ENCODE assay signal across 8 mouse cellular contexts in the genomic region with DNA sequence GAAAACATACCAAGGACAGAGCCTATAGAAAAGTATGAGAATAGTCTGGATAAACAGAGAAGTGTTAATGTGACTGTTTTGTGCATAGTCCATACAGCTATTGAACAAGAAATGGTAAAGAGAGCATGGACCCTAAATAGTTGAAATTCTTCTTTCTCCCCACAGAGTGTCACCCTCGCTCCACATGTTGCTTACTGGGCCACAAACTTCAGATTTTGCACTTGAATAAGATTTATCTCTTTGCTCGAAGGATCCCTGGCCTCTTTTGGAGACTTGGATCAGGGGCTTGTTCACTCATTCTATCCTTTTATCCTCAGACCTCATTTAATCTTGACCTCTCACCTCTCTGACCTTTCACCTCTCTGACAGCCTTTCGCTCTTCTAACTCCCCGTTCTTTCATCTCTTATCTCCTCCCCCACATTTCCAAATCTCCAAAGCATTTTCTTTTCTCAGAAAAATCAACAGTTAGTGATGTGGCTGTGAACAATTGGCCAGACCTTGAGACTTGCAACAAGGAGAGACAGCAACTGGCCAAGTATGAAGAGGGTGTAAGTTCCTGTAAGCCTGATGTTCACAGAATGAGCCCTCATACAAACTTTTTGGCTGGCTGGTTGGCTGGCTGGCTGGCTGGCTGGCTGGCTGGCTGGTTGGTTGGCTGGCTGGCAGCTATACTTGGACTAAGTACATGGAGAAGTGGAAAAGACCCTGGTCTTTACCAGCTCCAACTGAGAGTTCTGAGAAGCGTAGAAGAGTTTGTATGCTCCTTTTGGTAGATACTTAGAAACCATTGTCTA.
DNase-seq lines count a peak whose midpoint lies in the region; ATAC-seq and TF ChIP-seq lines count a peak whose summit lies in the region.

No protein-coding gene starts in this region.

- no peak overlapping the region for H3K4me3 ChIP-seq in heart, postnatal 0 days (ENCODE audit: low read depth, low read length)

- H3K36me3 ChIP-seq in heart, postnatal 0 days (replicated peaks; ENCODE audit: control insufficient read depth, insufficient read depth, low read length), result no peaks in the 10 kb centered on the region

- peak; percentile 32 to 53 for DNase-seq in kidney, postnatal 4 days
- DNase-seq in kidney, adult 8-10 months, result no peak
- peak; percentile 3 for DNase-seq in ZHBTc4 (ENCODE audit: low read depth, low spot score)
- DNase-seq in cerebellum, adult 9-10 months, result peak; percentile 23
- peak; percentile 11 for DNase-seq in heart, postnatal 0 days (ENCODE audit: low spot score)
- DNase-seq in lung, postnatal 10 days, result peak; percentile 41

- H3K4me2 ChIP-seq in heart, postnatal 0 days (ENCODE audit: low read depth, low read length), result no peak overlapping the region

- TF ChIP-seq EP300 in heart, postnatal 0 days (IDR thresholded peaks at IDR 0.05; ENCODE audit: low read depth), result no peak

- no peak overlapping the region for H3K9ac ChIP-seq in heart, postnatal 0 days (replicated peaks; ENCODE audit: low read depth, low read length)

- no peak for ATAC-seq in heart, postnatal 0 days (ENCODE audit: insufficient read depth, low read depth)
- ATAC-seq in erythroid progenitor cell, adult 5-6 weeks (replicated peaks; ENCODE audit: low FRiP score, poor library complexity, severe bottlenecking), result no peak
- no peak for ATAC-seq in megakaryocyte-erythroid progenitor cell, adult 5-6 weeks (replicated peaks; ENCODE audit: low FRiP score, low TSS enrichment, poor library complexity, severe bottlenecking)

- H3K9me3 ChIP-seq in heart, postnatal 0 days (replicated peaks; ENCODE audit: control insufficient read depth, low read length), result no peaks in the 10 kb centered on the region

- no peak overlapping the region for H3K27ac ChIP-seq in heart, postnatal 0 days (ENCODE audit: low read depth)

- H3K4me1 ChIP-seq in heart, postnatal 0 days (ENCODE audit: control insufficient read depth, insufficient read depth), result no peaks in the 10 kb centered on the region

- peak; percentile 64 for TF ChIP-seq CTCF in heart, postnatal 0 days (IDR thresholded peaks at IDR 0.05; ENCODE audit: low read depth)

- WGBS in heart, postnatal 0 days, result 37% methylated on average over 5 of the region's 5 CpGs

- no peaks in the 10 kb centered on the region for H3K27me3 ChIP-seq in heart, postnatal 0 days (ENCODE audit: control insufficient read depth, insufficient read depth, low read length)

Comparison
In these comparisons a context has a peak if more than half of its experiments do, and no peak if none do; other contexts are left out.
1. DNase-seq: peak in kidney, postnatal 4 days (2 of 2), ZHBTc4 (single experiment), cerebellum, adult 9-10 months (single experiment), heart, postnatal 0 days (single experiment) and lung, postnatal 10 days (single experiment); none in kidney, adult 8-10 months (0 of 2).